Mouse (Mus musculus) erythroblast, embryonic 14.5 days (primary cell): Measurements from ENCODE around the gene Senp7.

ENCODE experiments used
- GATA1 ChIP-seq: IDR thresholded peaks from 2 replicates; pipeline ENCODE4 v1.6.1; 2012; ENCODE audit warnings: low read length, inconsistent platforms, mixed read lengths
- TAL1 ChIP-seq: IDR thresholded peaks from 3 replicates; pipeline ENCODE4 v1.6.1; 2012; ENCODE audit warnings: low read length, inconsistent platforms, mixed read lengths

DNA sequence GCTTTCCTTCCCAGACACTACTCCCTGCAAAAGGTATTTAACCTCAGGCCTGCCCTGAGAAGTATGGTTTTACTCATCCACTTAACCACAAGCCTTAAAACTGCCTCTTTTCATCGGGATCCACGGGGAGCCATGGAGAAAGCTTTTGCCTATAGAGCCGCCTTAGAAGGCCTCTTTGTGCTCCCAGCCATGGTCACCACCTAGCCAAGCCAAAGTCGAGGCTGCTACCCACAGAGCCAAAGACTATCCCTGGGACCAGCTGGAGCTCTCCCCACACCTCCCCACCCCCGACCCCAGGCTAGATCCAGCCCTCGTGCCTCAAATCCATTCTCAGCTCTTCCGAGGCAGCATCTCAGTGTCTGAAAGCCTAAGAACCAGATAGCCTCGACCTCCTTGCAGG, 18.0 kb downstream of the Senp7 start:
- no peak for TF ChIP-seq GATA1
- no peak for TF ChIP-seq TAL1
